Mouse (Mus musculus): Measurements from ENCODE around the gene Mars. TPM values are rescaled to one million over a fixed set of nuclear protein-coding genes. Genes with fewer than 3 reads are reported as not detected.

Mars gene
- polyA plus RNA-seq, 1 experiment from 2014 or later, result 132 TPM

DNA sequence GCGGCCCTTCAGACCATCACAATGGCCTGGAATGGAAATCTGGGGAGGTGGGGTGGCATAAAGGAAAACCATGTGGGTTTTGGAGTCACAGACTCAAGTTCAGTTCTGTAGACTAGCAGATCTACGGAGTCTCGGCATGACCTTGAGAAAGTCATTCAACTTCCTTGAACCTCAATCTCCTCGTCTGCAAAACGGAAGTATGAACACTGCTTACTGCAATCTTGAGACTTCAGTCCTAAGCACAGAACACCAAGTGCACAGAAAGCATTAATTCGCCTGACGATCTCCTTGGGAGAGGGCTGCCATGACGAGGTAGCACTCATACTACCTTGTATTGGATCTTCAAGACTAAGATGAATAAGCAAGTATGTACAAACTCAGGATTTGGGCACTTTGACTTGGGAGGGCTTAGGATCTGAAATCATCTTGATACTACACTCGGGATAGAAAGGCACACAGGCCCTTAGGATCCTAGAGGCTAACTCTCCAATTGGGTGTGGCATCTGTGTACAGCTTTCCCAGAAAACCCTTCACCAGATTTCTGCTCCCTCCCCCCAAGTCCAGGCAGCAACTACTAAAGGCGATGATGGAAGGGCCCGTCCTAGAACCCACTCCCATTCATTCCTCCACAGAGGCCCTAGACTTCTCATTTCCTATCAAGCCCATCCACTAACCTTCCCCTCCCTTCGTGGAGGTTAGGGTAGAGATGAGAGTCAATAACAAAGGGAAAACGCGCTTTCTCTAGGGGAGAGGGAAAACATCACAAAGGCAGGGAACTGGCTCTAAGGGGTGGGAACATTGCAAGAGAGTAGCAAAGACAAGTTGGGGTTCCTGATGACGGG, 49.7 kb downstream of the Mars start:
- Histone ChIP-seq H3K36me3 (ENCODE audit: insufficient read depth) (no peaks in the 10 kb centered on the region), H3K27ac (ENCODE audit: low read depth) (no peak overlapping the region), H3K4me2 (peak overlapping the region; percentile 84), H3K27me3 (ENCODE audit: insufficient read depth, low read length) (peaks cover 20% of the 10 kb centered on the region), H3K4me3 (ENCODE audit: low read depth, low read length) (no peak overlapping the region; the same call in 1 of the 2 replicates), H3K9ac (no peak overlapping the region), H3K4me1 (ENCODE audit: insufficient read depth) (peaks cover under 1% of the 10 kb centered on the region; the same call in 1 of the 2 replicates), H3K9me3 (ENCODE audit: low read depth, low read length) (no peaks in the 10 kb centered on the region)
- no peak for TF ChIP-seq CTCF (IDR thresholded peaks at IDR 0.05; ENCODE audit: low read depth)
- no peak for ATAC-seq (ENCODE audit: insufficient read depth)
- no peak for DNase-seq
- 68% methylated on average over 15 of the region's 15 CpGs for WGBS

- no peaks in the 10 kb centered on the region for H3K36me3 ChIP-seq (ENCODE audit: insufficient read depth)
- H3K9ac ChIP-seq, result no peak overlapping the region
- ATAC-seq (ENCODE audit: insufficient read depth), result no peak
- no peaks in the 10 kb centered on the region for H3K9me3 ChIP-seq (ENCODE audit: low read depth, low read length)
- no peak overlapping the region for H3K4me2 ChIP-seq
- no peak overlapping the region for H3K4me3 ChIP-seq (ENCODE audit: low read depth, low read length)
- DNase-seq, result no peak
- no peak overlapping the region for H3K27ac ChIP-seq (ENCODE audit: low read depth)
- H3K27me3 ChIP-seq (ENCODE audit: insufficient read depth, low read length), result peaks cover 18% of the 10 kb centered on the region
- TF ChIP-seq CTCF (IDR thresholded peaks at IDR 0.05; ENCODE audit: low read depth), result no peak
- WGBS, result 63% methylated on average over 8 of the region's 8 CpGs
- no peaks in the 10 kb centered on the region for H3K4me1 ChIP-seq (ENCODE audit: insufficient read depth)
Measured at GRCm38 (mm10) chr10:127258489-127258888, 53.1 kb downstream of the Mars start.

DNA sequence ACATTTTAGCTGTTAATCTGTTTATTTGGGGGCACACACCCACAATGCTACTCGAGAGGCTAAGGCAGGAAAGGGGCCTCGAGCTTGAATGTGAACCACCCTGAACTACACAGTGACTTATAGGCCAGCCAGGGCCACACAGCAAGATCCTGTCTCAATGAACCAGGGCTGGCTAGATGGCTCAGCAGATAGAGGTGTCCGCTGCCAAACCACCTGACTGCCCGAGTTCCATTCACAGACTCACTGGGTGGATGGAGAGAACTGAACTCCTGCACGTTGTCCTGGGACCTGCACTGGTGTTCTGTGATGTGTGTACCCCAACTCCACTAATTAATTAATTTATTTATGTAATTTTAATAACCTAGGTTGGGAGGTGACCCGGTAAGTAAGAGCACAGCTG, 53.8 kb downstream of the Mars start:
- no peaks in the 10 kb centered on the region for H3K9me3 ChIP-seq (ENCODE audit: low read depth, low read length)
- WGBS, result 69% methylated on average over 6 of the region's 6 CpGs
- no peak overlapping the region for H3K4me3 ChIP-seq (ENCODE audit: low read depth, low read length)
- H3K4me1 ChIP-seq (ENCODE audit: insufficient read depth), result no peaks in the 10 kb centered on the region
- H3K27ac ChIP-seq (ENCODE audit: low read depth), result no peak overlapping the region
- no peak for ATAC-seq (ENCODE audit: insufficient read depth)
- H3K4me2 ChIP-seq, result no peak overlapping the region
- no peak overlapping the region for H3K9ac ChIP-seq
- H3K27me3 ChIP-seq (ENCODE audit: insufficient read depth, low read length), result peaks cover 12% of the 10 kb centered on the region; the same call in 1 of the 2 replicates
- DNase-seq, result no peak
- TF ChIP-seq CTCF (IDR thresholded peaks at IDR 0.05; ENCODE audit: low read depth), result no peak
- H3K36me3 ChIP-seq (ENCODE audit: insufficient read depth), result no peaks in the 10 kb centered on the region

- WGBS, result 18% methylated on average over 14 of the region's 14 CpGs
- no peak overlapping the region for H3K27ac ChIP-seq (ENCODE audit: low read depth)
- H3K36me3 ChIP-seq (ENCODE audit: insufficient read depth), result no peaks in the 10 kb centered on the region
- no peaks in the 10 kb centered on the region for H3K9me3 ChIP-seq (ENCODE audit: low read depth, low read length)
- no peak overlapping the region for H3K4me3 ChIP-seq (ENCODE audit: low read depth, low read length)
- H3K4me2 ChIP-seq, result 0 out of 2 replicates have a peak overlapping the region, but pooled peaks have one; percentile 7
- TF ChIP-seq CTCF (IDR thresholded peaks at IDR 0.05; ENCODE audit: low read depth), result peak; percentile 36
- no peaks in the 10 kb centered on the region for H3K4me1 ChIP-seq (ENCODE audit: insufficient read depth)
- H3K9ac ChIP-seq, result no peak overlapping the region
- H3K27me3 ChIP-seq (ENCODE audit: insufficient read depth, low read length), result no peaks in the 10 kb centered on the region
- ATAC-seq (ENCODE audit: insufficient read depth) (peak; percentile 85), DNase-seq (peak; percentile 93)
Measured at GRCm38 (mm10) chr10:127255625-127256345, 55.8 kb downstream of the Mars start.

- no peaks in the 10 kb centered on the region for H3K4me1 ChIP-seq (ENCODE audit: insufficient read depth)
- no peak overlapping the region for H3K9ac ChIP-seq
- H3K27me3 ChIP-seq (ENCODE audit: insufficient read depth, low read length), result no peaks in the 10 kb centered on the region
- H3K27ac ChIP-seq (ENCODE audit: low read depth), result no peak overlapping the region
- no peaks in the 10 kb centered on the region for H3K9me3 ChIP-seq (ENCODE audit: low read depth, low read length)
- ATAC-seq (ENCODE audit: insufficient read depth) (no peak), DNase-seq (no peak)
- H3K4me2 ChIP-seq, result no peak overlapping the region
- H3K4me3 ChIP-seq (ENCODE audit: low read depth, low read length), result no peak overlapping the region
- no peaks in the 10 kb centered on the region for H3K36me3 ChIP-seq (ENCODE audit: insufficient read depth)
- no peak for TF ChIP-seq CTCF (IDR thresholded peaks at IDR 0.05; ENCODE audit: low read depth)
- WGBS, result 80% methylated on average over 5 of the region's 5 CpGs
Measured at GRCm38 (mm10) chr10:127250810-127251209, 60.8 kb downstream of the Mars start.

Other genes starting within 250 kb of the Mars start
- gene Cdk4, start 248.3 kb downstream of the Mars start, polyA plus RNA-seq (2014; fragmentation: Nextera tagmentation; extraction: Ambion mirVana), result 2,143 and 2,245 TPM in 2 replicates
- gene Tspan31, start 241.5 kb downstream of the Mars start, polyA plus RNA-seq (2014; fragmentation: Nextera tagmentation; extraction: Ambion mirVana), result 120 and 130 TPM in 2 replicates
- gene Agap2, start 236.5 kb downstream of the Mars start, polyA plus RNA-seq (2014; fragmentation: Nextera tagmentation; extraction: Ambion mirVana), result 0.07 and 0.11 TPM in 2 replicates
- 53.8 and 56.8 TPM in 2 replicates for gene Os9, start 190.7 kb downstream of the Mars start, polyA plus RNA-seq (2014; fragmentation: Nextera tagmentation; extraction: Ambion mirVana)
- gene B4galnt1, start 146.6 kb downstream of the Mars start, polyA plus RNA-seq (2014; fragmentation: Nextera tagmentation; extraction: Ambion mirVana), result 2.9 and 4.4 TPM in 2 replicates
- gene Slc26a10, start 131.1 kb downstream of the Mars start, polyA plus RNA-seq (2014; fragmentation: Nextera tagmentation; extraction: Ambion mirVana), result 0.09 and 0.27 TPM in 2 replicates
- 45.8 and 48.7 TPM in 2 replicates for gene Arhgef25, start 121.7 kb downstream of the Mars start, polyA plus RNA-seq (2014; fragmentation: Nextera tagmentation; extraction: Ambion mirVana)
- 81.4 and 92.4 TPM in 2 replicates for gene Dtx3, start 116.1 kb downstream of the Mars start, polyA plus RNA-seq (2014; fragmentation: Nextera tagmentation; extraction: Ambion mirVana)
- gene Pip4k2c, start 100.2 kb downstream of the Mars start, polyA plus RNA-seq (2014; fragmentation: Nextera tagmentation; extraction: Ambion mirVana), result 17.8 and 21.0 TPM in 2 replicates
- 0.64 and 1.0 TPM in 2 replicates for gene Kif5a, start 48.4 kb downstream of the Mars start, polyA plus RNA-seq (2014; fragmentation: Nextera tagmentation; extraction: Ambion mirVana)
- 158 and 160 TPM in 2 replicates for gene Dctn2, start 45.4 kb downstream of the Mars start, polyA plus RNA-seq (2014; fragmentation: Nextera tagmentation; extraction: Ambion mirVana)
- gene Mbd6, start 22.8 kb downstream of the Mars start, polyA plus RNA-seq (2014; fragmentation: Nextera tagmentation; extraction: Ambion mirVana), result 19.1 and 19.4 TPM in 2 replicates
- 3.2 and 4.2 TPM in 2 replicates for gene Arhgap9, start 10.2 kb upstream of the Mars start, polyA plus RNA-seq (2014; fragmentation: Nextera tagmentation; extraction: Ambion mirVana)
- gene Gli1, start 30.2 kb upstream of the Mars start, polyA plus RNA-seq (2014; fragmentation: Nextera tagmentation; extraction: Ambion mirVana), result 14.7 and 16.9 TPM in 2 replicates
- gene Inhbe, start 42.6 kb upstream of the Mars start, polyA plus RNA-seq (2014; fragmentation: Nextera tagmentation; extraction: Ambion mirVana), result 0.04 TPM in 1 of 2 replicates, not detected in the other
- not detected in 2 replicates for gene Inhbc, start 58.6 kb upstream of the Mars start, polyA plus RNA-seq (2014; fragmentation: Nextera tagmentation; extraction: Ambion mirVana)
- 31.9 and 33.8 TPM in 2 replicates for gene R3hdm2, start 68.5 kb upstream of the Mars start, polyA plus RNA-seq (2014; fragmentation: Nextera tagmentation; extraction: Ambion mirVana)
- 0.12 TPM in 1 of 2 replicates, not detected in the other for gene Stac3, start 189.9 kb upstream of the Mars start, polyA plus RNA-seq (2014; fragmentation: Nextera tagmentation; extraction: Ambion mirVana)
- 36.4 and 44.9 TPM in 2 replicates for gene Ndufa4l2, start 203.2 kb upstream of the Mars start, polyA plus RNA-seq (2014; fragmentation: Nextera tagmentation; extraction: Ambion mirVana)
- 99.6 and 101 TPM in 2 replicates for gene Shmt2, start 210.7 kb upstream of the Mars start, polyA plus RNA-seq (2014; fragmentation: Nextera tagmentation; extraction: Ambion mirVana)
- gene Nxph4, start 222.8 kb upstream of the Mars start, polyA plus RNA-seq (2014; fragmentation: Nextera tagmentation; extraction: Ambion mirVana), result 0.14 and 0.22 TPM in 2 replicates